Mouse (Mus musculus) liver (tissue): ENCODE measurements around the gene Mta3.
A peak's percentile ranks its signal among the peaks of the same experiment; 100 is the strongest.
"Not testable (repeated sequence)": the region's sequence is repeated elsewhere in the genome, so short reads cannot be mapped to it uniquely, and the experiment has no call there.

Experiments
- DNase-seq: peaks from one replicate; pipeline ENCODE4 v3.0.0-alpha.2; 2020; ENCODE audit warnings: mixed read lengths

The Mta3 gene

GRCm38 (mm10) chr17:83709517-83709916 is 3.6 kb downstream of the Mta3 start:
- not testable (repeated sequence) for DNase-seq

DNA sequence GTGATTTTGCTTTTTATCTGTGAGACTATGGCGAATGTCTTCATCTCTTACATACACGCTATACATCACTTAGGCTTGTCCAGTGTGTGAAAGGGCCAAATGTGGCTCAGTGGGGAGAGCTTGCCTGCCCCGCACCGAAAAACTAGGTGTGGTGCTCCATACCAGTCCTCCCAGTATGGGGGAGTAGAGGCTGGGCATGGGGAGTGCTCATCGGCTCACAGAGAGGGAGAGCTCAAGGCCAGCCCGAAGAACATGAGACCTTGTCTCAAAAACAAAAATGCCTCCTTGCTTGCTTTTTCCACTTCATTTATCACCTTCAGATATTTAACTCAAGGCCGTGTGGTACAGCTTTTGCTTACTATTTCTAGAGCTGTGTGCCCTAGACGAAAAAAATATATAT is 4.7 kb downstream of the Mta3 start:
- no peak for DNase-seq

DNA sequence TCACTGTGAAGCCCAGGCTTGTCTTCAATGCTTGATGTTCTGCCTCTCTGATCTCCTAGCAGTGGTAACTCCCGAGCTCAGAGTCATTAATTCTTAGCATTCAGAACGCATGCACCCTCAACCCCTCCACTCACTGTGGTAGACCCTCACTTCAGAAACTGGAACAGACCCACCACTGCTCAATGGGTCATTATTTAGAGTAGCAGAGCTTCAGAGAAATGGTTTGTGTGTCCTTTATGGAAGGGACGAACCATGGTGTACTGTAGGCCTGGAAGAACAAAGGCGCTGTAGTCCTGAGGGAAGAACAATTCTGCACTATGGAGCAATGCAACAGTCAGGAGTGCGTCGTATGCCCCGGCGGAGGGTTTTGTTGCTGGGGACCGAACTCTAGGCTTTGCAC is 6.4 kb downstream of the Mta3 start:
- DNase-seq, result no peak

DNA sequence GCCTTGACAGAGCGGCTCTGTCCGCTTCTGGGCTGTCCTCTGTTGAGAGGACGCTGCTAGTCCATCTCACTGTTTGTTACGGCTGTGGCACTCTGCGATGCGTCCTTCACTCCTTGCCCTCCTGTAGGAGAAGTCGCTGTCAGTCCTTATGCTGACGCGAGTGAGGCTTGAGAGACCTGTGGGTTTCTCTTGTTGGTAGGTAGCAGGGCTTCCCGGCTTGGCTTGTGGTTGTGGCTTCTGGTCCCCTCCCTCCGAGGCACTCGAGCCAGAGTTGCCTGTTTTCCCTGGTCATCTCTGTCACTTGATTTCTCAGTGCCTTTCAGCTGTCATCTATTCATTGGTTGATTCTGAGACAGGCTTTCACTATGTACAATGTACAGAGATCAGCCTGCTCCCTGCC is 14.5 kb downstream of the Mta3 start:
- no peak for DNase-seq

- DNase-seq, result no peak
Observed at GRCm38 (mm10) chr17:83721157-83721556, 15.2 kb downstream of the Mta3 start.

GRCm38 (mm10) chr17:83723064-83723463 is 17.1 kb downstream of the Mta3 start:
- DNase-seq, result no peak

DNA sequence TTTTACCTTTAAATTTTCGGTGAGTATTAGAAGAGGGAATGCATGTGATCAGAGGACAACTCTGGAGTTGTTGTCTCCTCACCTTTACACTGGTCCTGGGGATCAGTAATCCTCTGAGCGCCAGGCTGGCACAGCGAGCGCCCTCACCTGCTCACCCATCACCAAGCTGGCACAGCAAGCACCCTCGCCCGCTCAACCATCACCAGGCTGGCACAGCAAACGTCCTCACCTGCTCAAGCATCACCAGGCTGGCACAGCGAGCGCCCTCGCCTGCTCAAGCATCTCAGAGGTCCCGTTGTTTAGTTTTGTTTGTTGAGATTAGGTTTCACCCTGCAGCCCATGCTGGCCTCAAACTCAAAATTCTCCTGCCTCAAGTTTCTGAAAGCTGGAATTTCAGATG is 20.5 kb downstream of the Mta3 start:
- no peak for DNase-seq

GRCm38 (mm10) chr17:83727707-83728106 is 21.7 kb downstream of the Mta3 start:
- DNase-seq, result no peak

- no peak for DNase-seq
Observed at GRCm38 (mm10) chr17:83729029-83729428, 23.1 kb downstream of the Mta3 start.

GRCm38 (mm10) chr17:83730123-83730522 is 24.2 kb downstream of the Mta3 start:
- DNase-seq, result no peak

DNA sequence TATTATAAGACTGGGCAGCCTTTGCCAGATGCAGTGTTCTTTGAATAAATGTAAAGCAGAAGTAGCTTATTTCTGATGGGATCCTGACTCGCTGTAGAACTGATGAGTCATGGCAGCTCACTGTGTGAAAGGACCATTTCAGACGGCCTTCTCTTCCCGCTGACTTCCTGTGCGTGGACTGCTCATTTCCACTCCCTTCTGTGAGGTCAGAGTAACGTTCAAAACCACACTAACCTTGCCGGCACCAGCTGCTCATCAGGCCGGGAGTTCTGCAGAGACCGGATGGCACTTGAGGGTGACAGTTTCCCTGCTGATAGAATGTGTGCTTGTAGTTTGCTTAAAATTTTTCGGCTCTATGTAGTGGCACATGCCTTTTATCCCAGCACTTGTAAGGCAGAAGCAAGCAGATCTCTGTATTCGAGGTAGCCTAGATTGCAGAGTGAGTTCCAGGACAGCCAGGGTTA is 26.2 kb downstream of the Mta3 start:
- peak; percentile 76 for DNase-seq

DNA sequence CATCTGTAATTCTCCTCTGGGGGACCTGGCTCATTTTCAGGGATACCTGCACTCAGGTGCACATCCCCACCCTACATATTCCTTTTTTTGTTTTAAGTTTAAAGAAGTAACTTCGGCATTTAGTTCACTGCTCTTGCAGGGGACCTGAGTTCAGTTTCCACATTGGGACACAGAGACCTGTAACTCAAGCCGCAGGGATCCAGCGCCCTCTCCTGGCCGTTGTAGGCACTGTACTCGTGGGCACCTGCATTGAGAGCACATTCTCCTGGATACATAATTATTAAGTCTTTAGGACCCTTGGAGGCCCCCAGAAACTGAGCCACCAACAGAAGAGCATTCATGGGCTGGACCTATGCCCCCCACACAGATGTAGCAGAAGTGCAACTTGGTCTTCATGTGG is 26.8 kb downstream of the Mta3 start:
- peak; percentile 90 for DNase-seq

- DNase-seq, result peak; percentile 85
Observed at GRCm38 (mm10) chr17:83736701-83737100, 30.7 kb downstream of the Mta3 start.

GRCm38 (mm10) chr17:83737775-83738174 is 31.8 kb downstream of the Mta3 start:
- DNase-seq, result peak; percentile 75

DNA sequence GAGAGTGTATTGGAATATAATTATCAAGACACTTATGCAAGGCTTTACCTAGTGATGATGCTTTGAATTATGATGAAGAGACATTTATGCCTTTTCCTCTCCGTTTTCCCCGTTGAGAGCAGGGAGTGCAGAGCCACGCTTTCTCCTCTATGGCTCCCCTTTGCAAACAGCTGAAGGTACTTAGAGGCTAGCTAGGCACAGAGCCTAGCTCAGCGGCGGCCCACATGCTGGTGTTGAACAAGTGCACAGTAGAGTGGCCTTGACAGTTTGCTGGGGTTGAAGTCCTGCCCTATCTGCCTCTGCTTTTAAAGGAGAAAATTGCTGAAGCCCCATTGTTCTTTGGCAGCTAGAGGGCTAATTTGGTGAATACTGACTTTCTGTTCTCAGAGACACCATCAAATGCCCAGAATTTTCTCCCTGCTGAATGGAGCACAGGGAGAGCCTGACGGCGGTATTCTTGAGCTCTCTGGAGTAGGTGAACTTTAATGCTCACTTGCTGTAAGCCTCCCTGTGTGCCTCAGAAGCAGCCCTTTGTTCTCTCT is 34.2 kb downstream of the Mta3 start:
- DNase-seq, result no peak

GRCm38 (mm10) chr17:83741243-83741642 is 35.3 kb downstream of the Mta3 start:
- no peak for DNase-seq

DNA sequence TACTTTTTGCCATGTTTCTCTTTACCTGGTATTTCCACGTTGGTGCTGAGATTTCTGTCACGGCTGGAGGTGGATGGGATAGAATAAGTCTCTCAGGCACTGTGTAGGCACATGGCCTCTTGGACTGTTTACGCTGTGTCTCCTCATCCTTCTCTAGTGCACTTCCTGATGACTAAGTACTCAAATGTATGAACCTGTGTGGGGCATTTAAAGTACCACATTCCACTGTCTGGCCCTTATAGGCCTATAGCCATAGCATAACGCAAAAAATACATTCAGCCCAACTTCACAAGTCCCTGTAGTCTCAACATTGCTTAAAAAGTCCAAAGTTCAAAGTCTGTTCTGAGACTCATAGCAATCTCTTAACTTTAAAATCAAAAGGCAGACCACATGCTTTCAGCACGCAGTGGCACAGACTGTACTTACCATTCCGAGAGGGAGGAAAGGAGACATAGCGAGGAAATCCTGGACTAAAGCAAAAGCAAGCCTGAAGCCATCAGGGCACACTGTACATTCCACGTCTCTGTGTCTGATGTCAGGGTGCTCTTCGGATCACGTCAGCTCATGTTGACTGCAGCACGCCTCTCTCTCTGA is 38.4 kb downstream of the Mta3 start:
- no peak for DNase-seq

GRCm38 (mm10) chr17:83747405-83748160 is 41.6 kb downstream of the Mta3 start:
- no peak for DNase-seq

DNA sequence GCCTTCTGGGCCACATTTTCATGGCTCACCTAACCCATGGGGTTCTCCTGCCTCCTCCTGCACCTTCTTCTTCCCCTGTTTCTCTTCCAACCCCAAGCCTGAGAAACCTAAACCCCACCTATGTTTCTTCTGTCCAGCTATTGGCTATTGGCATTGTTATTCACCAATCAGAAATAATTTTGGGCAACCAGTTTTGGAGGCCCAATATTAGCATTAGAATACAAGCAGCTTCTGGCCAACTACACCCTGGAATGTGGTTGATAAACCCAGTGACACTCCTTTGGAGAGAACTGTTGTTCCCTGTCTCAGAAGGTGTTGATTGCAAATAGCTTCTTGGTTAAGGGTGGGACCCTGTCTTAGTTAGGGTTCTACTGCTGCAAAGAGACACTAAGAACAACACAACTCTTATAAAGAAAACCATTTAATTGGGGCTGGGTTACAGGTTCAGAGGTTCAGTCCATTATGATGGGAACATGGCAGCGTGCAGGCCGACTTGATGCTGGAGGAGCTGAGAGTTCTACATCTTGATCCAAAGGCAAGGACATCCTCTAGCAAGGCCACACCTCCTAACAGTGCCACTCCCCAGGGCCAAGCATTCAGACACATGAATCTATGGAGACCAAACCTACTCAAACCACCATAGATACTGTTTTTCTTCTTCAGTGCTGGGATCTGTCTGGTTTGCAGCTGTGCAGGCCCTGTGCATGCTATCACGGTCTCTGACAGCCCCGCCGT is 44.4 kb downstream of the Mta3 start:
- no peak for DNase-seq

GRCm38 (mm10) chr17:83753112-83753899 is 47.3 kb downstream of the Mta3 start:
- no peak for DNase-seq

- no peak for DNase-seq
Observed at GRCm38 (mm10) chr17:83758096-83758495, 52.1 kb downstream of the Mta3 start.

DNA sequence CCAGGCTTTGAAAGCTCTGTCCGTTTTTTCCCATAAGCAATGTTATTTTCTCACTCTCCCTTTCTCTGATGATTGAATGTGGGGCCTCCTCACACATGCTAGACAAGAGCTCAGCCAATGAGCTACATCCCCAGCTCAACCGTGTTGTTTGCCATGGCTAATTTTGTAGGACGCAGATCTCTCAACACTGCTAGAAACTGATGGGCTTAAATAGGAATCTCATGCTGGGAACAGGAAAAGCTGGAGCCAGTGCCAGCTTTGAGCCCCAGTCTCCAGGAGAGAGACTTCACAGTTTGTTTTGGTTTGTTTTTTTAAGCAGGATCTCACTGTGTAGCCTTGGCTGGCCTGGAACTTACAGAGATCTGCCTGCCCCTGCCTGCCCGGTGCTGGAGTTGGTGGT is 53.6 kb downstream of the Mta3 start:
- DNase-seq, result no peak

DNA sequence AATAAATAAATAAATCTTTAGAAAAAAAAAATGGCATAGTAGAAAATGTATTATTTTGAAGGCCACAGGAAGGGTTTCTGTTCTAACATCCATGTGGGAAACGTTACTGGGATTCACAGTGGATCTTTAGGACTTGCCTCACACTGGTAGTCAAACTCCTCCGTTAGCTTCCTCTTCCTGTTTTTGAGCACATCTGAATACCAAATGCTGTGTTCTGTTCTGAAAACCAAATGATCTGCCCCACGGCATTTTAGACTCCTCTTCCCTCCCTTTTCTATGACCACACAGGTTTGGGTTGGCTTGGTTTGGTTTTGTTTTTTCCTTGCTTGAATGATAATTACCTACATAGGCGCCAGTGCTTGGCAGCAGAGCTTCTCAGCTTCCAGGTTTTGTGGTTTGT is 58.6 kb downstream of the Mta3 start:
- DNase-seq, result no peak
